Mouse (Mus musculus): ENCODE measurements at regions not wholly inside any gene's neighbourhood (a gene's known extent, or its start where the extent isn't known, plus 50 kb on each side); places are given as distances from the start of the nearest gene placed in this dataset.

DNA sequence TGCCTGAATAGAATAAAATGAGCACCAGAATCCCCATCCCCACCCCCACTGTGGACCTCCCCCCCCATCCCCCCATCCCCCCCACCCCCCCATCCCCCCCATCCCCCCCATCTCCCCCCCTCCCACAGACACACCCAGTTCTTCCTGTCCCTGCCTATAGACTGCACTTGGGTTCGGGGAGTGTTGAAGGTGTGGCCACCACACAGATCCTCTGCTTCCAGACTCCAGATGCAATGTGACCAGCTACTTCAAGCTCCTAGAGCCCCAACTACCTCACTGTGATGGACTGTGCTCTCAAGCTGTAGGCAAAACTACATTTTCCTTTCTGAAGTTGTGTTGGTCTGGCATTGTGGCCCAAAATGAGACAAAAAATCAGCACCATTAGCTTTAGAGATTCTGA lies 138.3 kb upstream of the Rybp start:
- 62% methylated on average over 1 of the region's 1 CpGs for WGBS
- Histone ChIP-seq H3K27ac (ENCODE audit: low read depth, low read length) (no peak overlapping the region), H3K9me3 (ENCODE audit: low read length) (no peaks in the 10 kb centered on the region), H3K4me1 (ENCODE audit: insufficient read depth, low read length) (no peaks in the 10 kb centered on the region), H3K4me2 (ENCODE audit: low read depth, low read length, poor library complexity, severe bottlenecking) (no peak overlapping the region), H3K9ac (replicated peaks; ENCODE audit: low read length, poor library complexity, severe bottlenecking) (no peak overlapping the region), H3K36me3 (ENCODE audit: insufficient read depth, low read length) (no peaks in the 10 kb centered on the region), H3K4me3 (ENCODE audit: low read depth, low read length) (no peak overlapping the region), H3K27me3 (ENCODE audit: insufficient read depth, low read length) (peaks cover 7% of the 10 kb centered on the region)
- TF ChIP-seq CTCF (IDR thresholded peaks at IDR 0.05): no peak
- ATAC-seq (ENCODE audit: low FRiP score): no peak
- DNase-seq (ENCODE audit: low spot score): no peak

DNA sequence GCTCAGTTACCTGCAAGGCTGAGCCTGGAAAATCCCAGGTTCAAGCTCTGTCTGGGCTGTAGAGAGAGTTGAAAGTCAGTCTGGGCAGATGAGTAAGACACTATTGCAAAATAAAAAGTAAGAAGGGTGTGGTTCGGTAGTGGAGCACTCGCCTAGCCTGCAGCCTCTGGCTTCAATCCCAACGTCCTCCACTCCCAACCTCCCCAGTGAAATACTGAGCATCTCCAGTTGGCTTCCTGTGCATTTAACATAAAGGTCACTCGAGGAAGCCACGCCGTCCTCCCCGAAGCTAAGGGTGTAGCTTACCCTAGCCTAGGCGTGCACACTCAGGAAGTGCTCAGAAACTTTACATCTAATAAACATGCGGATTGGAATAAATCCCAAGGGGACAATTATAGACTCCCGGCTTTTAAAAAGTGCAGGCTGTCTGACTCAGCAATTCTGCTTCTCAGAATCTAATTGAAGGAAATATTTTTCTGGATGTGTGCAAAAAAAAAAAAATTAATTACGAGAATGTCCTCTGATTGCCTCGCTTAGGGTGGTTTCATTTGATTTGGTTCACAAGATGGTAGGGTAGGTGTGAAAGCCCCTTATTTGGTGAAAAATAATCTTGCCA lies 137.6 kb upstream of the Rybp start:
- Histone ChIP-seq H3K9ac (replicated peaks; ENCODE audit: low read length, poor library complexity, severe bottlenecking) (no peak overlapping the region), H3K36me3 (ENCODE audit: insufficient read depth, low read length) (no peaks in the 10 kb centered on the region), H3K9me3 (ENCODE audit: low read length) (no peaks in the 10 kb centered on the region), H3K4me2 (ENCODE audit: low read depth, low read length, poor library complexity, severe bottlenecking) (no peak overlapping the region), H3K4me1 (ENCODE audit: insufficient read depth, low read length) (no peaks in the 10 kb centered on the region), H3K4me3 (ENCODE audit: low read depth, low read length) (no peak overlapping the region), H3K27me3 (ENCODE audit: insufficient read depth, low read length) (peaks cover 7% of the 10 kb centered on the region), H3K27ac (ENCODE audit: low read depth, low read length) (no peak overlapping the region)
- no peak for ATAC-seq (ENCODE audit: low FRiP score)
- TF ChIP-seq CTCF (IDR thresholded peaks at IDR 0.05): no peak
- 69% methylated on average over 12 of the region's 12 CpGs for WGBS
- DNase-seq (ENCODE audit: low spot score): no peak

DNA sequence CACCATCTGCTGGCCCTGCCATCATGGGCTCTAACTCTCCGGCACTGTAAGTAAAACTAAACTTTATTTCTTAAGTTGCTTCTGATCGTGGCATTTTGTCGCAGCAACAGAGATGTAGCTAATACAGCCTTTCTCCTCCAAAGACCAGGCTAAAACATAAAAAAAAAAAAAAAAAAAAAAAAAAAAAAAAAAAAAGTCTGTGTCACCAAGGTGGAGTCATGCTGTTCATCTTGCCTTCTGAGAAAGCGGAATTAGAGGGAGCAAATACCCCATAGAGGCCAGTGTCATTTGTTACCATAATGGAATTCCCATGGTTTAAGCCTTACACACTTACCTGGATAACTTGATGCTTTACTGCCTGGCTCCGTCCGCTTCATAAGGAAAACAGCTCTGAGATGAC lies 136.9 kb upstream of the Rybp start:
- ATAC-seq (ENCODE audit: low FRiP score) (no peak), DNase-seq (ENCODE audit: low spot score) (no peak)
- TF ChIP-seq CTCF (IDR thresholded peaks at IDR 0.05): no peak
- Histone ChIP-seq H3K27ac (ENCODE audit: low read depth, low read length) (no peak overlapping the region), H3K9ac (replicated peaks; ENCODE audit: low read length, poor library complexity, severe bottlenecking) (no peak overlapping the region), H3K4me3 (ENCODE audit: low read depth, low read length) (no peak overlapping the region), H3K4me2 (ENCODE audit: low read depth, low read length, poor library complexity, severe bottlenecking) (no peak overlapping the region), H3K27me3 (ENCODE audit: insufficient read depth, low read length) (peaks cover 7% of the 10 kb centered on the region), H3K36me3 (ENCODE audit: insufficient read depth, low read length) (no peaks in the 10 kb centered on the region), H3K9me3 (ENCODE audit: low read length) (no peaks in the 10 kb centered on the region), H3K4me1 (ENCODE audit: insufficient read depth, low read length) (no peaks in the 10 kb centered on the region)
- WGBS: 92% methylated on average over 6 of the region's 6 CpGs

DNA sequence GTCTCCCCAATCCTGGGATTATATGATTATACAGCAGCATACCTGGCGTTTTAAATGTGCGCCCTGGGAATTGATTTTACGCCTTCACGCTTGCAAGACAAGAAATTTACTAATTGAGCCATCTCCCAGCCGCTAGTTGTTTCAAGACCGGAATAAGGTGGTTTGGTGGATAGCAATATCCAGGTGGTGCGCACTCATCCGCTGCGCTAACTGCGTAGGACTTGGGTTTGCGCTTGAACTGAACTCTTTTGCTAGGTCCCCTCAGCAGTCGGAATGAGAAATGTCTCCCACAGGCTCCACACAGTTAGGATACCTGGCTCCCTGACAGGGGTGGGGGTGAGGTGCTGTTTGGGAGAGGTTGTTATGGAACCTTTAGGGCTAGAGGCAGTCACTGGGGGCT lies 136.4 kb upstream of the Rybp start:
- no peak for DNase-seq (ENCODE audit: low spot score)
- Histone ChIP-seq H3K27ac (ENCODE audit: low read depth, low read length) (no peak overlapping the region), H3K9ac (replicated peaks; ENCODE audit: low read length, poor library complexity, severe bottlenecking) (no peak overlapping the region), H3K27me3 (ENCODE audit: insufficient read depth, low read length) (peaks cover 7% of the 10 kb centered on the region), H3K4me1 (ENCODE audit: insufficient read depth, low read length) (no peaks in the 10 kb centered on the region), H3K9me3 (ENCODE audit: low read length) (no peaks in the 10 kb centered on the region), H3K4me3 (ENCODE audit: low read depth, low read length) (no peak overlapping the region), H3K4me2 (ENCODE audit: low read depth, low read length, poor library complexity, severe bottlenecking) (no peak overlapping the region), H3K36me3 (ENCODE audit: insufficient read depth, low read length) (no peaks in the 10 kb centered on the region)
- 92% methylated on average over 12 of the region's 12 CpGs for WGBS
- no peak for TF ChIP-seq CTCF (IDR thresholded peaks at IDR 0.05)
- ATAC-seq (ENCODE audit: low FRiP score): no peak

DNA sequence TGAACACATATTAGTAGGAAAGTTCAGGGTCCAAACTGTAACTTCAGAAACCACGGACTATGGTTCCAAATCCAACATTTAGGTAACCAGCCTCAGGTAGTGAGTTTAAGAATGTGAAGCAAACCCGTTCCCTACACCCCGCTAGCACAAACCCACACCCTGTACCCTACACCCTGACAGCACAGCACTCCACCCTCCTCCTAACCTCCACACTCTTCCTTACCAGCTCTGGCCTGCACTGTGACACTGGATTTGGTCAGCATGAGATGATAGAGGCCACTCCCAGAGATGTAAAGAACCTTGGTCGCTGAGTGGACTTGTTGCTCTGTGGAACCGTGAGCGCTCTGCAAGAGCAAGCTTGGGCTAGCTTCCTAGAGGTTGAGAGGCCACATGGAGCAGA lies 135.3 kb upstream of the Rybp start:
- Histone ChIP-seq H3K27ac (ENCODE audit: low read depth, low read length) (no peak overlapping the region), H3K4me1 (ENCODE audit: insufficient read depth, low read length) (no peaks in the 10 kb centered on the region), H3K4me2 (ENCODE audit: low read depth, low read length, poor library complexity, severe bottlenecking) (no peak overlapping the region), H3K27me3 (ENCODE audit: insufficient read depth, low read length) (peaks cover 7% of the 10 kb centered on the region), H3K9ac (replicated peaks; ENCODE audit: low read length, poor library complexity, severe bottlenecking) (no peak overlapping the region), H3K36me3 (ENCODE audit: insufficient read depth, low read length) (no peaks in the 10 kb centered on the region), H3K9me3 (ENCODE audit: low read length) (no peaks in the 10 kb centered on the region), H3K4me3 (ENCODE audit: low read depth, low read length) (no peak overlapping the region)
- no peak for ATAC-seq (ENCODE audit: low FRiP score)
- DNase-seq (ENCODE audit: low spot score): no peak
- 67% methylated on average over 6 of the region's 6 CpGs for WGBS
- TF ChIP-seq CTCF (IDR thresholded peaks at IDR 0.05): no peak

DNA sequence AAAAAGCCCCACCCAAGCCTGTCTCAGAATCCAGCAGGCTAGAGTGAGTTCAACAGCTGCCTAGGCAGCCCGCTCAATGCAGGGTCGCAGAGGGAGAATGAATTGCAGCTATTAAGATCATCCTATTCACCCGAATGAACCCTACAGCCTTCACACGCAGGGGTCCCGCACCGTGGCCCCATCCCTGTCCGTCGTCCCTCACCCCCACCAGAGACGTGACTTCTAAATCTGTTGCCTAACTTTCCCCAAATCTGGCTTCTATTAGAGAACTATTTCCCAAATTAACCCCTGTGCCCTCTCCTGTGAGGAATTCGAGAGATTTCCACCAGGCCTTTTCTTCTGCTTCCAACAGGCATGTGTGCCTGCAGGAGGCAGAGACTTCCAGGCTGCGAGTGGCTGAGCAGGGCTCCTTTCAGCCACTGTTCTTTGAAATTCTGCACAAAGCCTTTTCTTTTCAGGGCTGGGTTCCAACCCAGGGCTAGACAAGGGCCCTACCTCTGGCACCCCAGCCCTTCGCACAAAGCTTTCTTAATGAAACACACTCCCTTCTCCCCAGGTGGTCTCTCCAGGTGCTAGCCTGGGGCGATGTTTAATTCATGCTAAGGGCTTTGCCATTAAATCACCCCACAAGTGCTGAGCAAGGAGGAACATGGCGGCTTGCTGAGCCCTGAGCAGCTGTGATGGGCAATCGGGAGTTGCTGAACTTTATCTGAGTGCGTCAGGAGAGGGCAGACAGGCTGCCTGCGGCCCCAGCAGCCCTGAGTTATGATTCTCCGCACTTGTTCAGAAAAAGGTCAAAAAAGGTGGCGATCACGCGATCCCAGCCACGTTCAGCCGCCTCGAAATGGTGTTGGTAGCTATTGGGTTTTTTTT lies 134.7 kb upstream of the Rybp start:
- no peak for DNase-seq (ENCODE audit: low spot score)
- Histone ChIP-seq H3K4me1 (ENCODE audit: insufficient read depth, low read length) (no peaks in the 10 kb centered on the region), H3K9me3 (ENCODE audit: low read length) (no peaks in the 10 kb centered on the region), H3K27ac (ENCODE audit: low read depth, low read length) (no peak overlapping the region), H3K9ac (replicated peaks; ENCODE audit: low read length, poor library complexity, severe bottlenecking) (no peak overlapping the region), H3K4me3 (ENCODE audit: low read depth, low read length) (no peak overlapping the region), H3K27me3 (ENCODE audit: insufficient read depth, low read length) (peaks cover 7% of the 10 kb centered on the region), H3K4me2 (ENCODE audit: low read depth, low read length, poor library complexity, severe bottlenecking) (no peak overlapping the region), H3K36me3 (ENCODE audit: insufficient read depth, low read length) (no peaks in the 10 kb centered on the region)
- no peak for ATAC-seq (ENCODE audit: low FRiP score)
- 16% methylated on average over 24 of the region's 24 CpGs for WGBS
- TF ChIP-seq CTCF (IDR thresholded peaks at IDR 0.05): no peak

All from midbrain, postnatal 0 days (tissue).